Mouse (Mus musculus) heart, embryonic 12.5 days (tissue): ENCODE measurements around the gene Ccdc153. TPM values are rescaled to one million over a fixed set of nuclear protein-coding genes. Genes with fewer than 3 reads are reported as not detected.

Experiments
- ATAC-seq: fragments of 200-750 bp; cut with Nextera tagmentation; 2 replicates; pipeline ENCODE4 v1.8.0; 2017; ENCODE audit warnings: moderate TSS enrichment, moderate library complexity; ENCODE audit not compliant: insufficient number of reproducible peaks, low FRiP score
- H3K27ac ChIP-seq: fragments of 300-500 bp; sonication (generic); 2 replicates; pipeline ENCODE4 v1.5.1; 2016; ENCODE audit warnings: mild to moderate bottlenecking, moderate library complexity; ENCODE audit not compliant: poor library complexity, severe bottlenecking
- H3K27me3 ChIP-seq: fragments of 300-500 bp; sonication (generic); replicated peaks from 2 replicates; pipeline ENCODE4 v1.6.1; 2016; ENCODE audit warnings: mild to moderate bottlenecking, moderate library complexity
- H3K36me3 ChIP-seq: fragments of 300-500 bp; sonication (generic); 2 replicates; pipeline ENCODE4 v1.6.1; 2016; ENCODE audit warnings: mild to moderate bottlenecking, moderate library complexity
- H3K4me1 ChIP-seq: fragments of 300-500 bp; sonication (generic); replicated peaks from 2 replicates; pipeline ENCODE4 v1.6.1; 2016; ENCODE audit warnings: mild to moderate bottlenecking
- H3K4me2 ChIP-seq: fragments of 300-500 bp; sonication (generic); 2 replicates; pipeline ENCODE4 v1.6.1; 2016; ENCODE audit warnings: mild to moderate bottlenecking, moderate library complexity
- H3K4me3 ChIP-seq: fragments of 300-500 bp; sonication (generic); 2 replicates; pipeline ENCODE4 v1.5.1; 2016; ENCODE audit warnings: mild to moderate bottlenecking
- H3K9ac ChIP-seq: fragments of 300-500 bp; sonication (generic); 2 replicates; pipeline ENCODE4 v1.6.1; 2016; ENCODE audit warnings: mild to moderate bottlenecking, moderate library complexity
- H3K9me3 ChIP-seq: fragments of 300-500 bp; sonication (generic); replicated peaks from 2 replicates; pipeline ENCODE4 v1.6.1; 2016; ENCODE audit warnings: mild to moderate bottlenecking, moderate library complexity
- WGBS: fragments of 180-500 bp; shearing (Covaris S2); methylation state at CpG from one replicate; pipeline ENCODE4 v1.1.7; 2016; 5-methylcytosine and 5-hydroxymethylcytosine counted together
- polyA plus RNA-seq: library from polyadenylated mRNA; unstranded; fragments of >200 nt; fragmentation: Nextera tagmentation; extraction: Ambion mirVana; gene quantifications from 2 replicates; pipeline ENCODE4 v1.2.1, GENCODE M21; 2016

Ccdc153 gene
- polyA plus RNA-seq, 1 experiment from 2014 or later: not detected

GRCm38 (mm10) chr9:44213538-44213937, 26.9 kb upstream of the Ccdc153 start:
- Histone ChIP-seq H3K4me1 (0 out of 2 replicates have a peak, but pooled peaks cover 3% of the 10 kb centered on the region), H3K27ac (no peak overlapping the region), H3K4me2 (no peak overlapping the region), H3K36me3 (peaks cover 21% of the 10 kb centered on the region), H3K4me3 (no peak overlapping the region), H3K9ac (no peak overlapping the region), H3K27me3 (no peaks in the 10 kb centered on the region), H3K9me3 (peaks cover 5% of the 10 kb centered on the region)
- no peak for ATAC-seq
- 96% methylated on average over 14 of the region's 14 CpGs for WGBS

- 44% methylated on average over 6 of the region's 6 CpGs for WGBS
- Histone ChIP-seq H3K27me3 (no peaks in the 10 kb centered on the region), H3K36me3 (no peaks in the 10 kb centered on the region), H3K9ac (no peak overlapping the region), H3K27ac (no peak overlapping the region), H3K4me1 (peaks cover 24% of the 10 kb centered on the region), H3K4me3 (no peak overlapping the region), H3K9me3 (no peaks in the 10 kb centered on the region), H3K4me2 (no peak overlapping the region)
- ATAC-seq: no peak
These were observed 14.5 kb upstream of the Ccdc153 start for GRCm38 (mm10) chr9:44225993-44226392.

GRCm38 (mm10) chr9:44231609-44232008, 8.9 kb upstream of the Ccdc153 start:
- no peak for ATAC-seq
- peaks cover 18% of the 10 kb centered on the region for H3K4me1 ChIP-seq
- peak overlapping the region; percentile 10; the same call in 1 of the 2 replicates for H3K4me3 ChIP-seq
- peak overlapping the region; percentile 82 for H3K4me2 ChIP-seq
- no peaks in the 10 kb centered on the region for H3K27me3 ChIP-seq
- no peaks in the 10 kb centered on the region for H3K36me3 ChIP-seq
- H3K9me3 ChIP-seq: no peaks in the 10 kb centered on the region
- peak overlapping the region; percentile 11; the same call in 1 of the 2 replicates for H3K9ac ChIP-seq
- no peak overlapping the region for H3K27ac ChIP-seq

GRCm38 (mm10) chr9:44233021-44233801, 7.3 kb upstream of the Ccdc153 start:
- H3K4me2 ChIP-seq: peak overlapping the region; percentile 82
- H3K27ac ChIP-seq: peak overlapping the region; percentile 92
- H3K9ac ChIP-seq: peak overlapping the region; percentile 94
- peaks cover 17% of the 10 kb centered on the region for H3K4me1 ChIP-seq
- H3K9me3 ChIP-seq: no peaks in the 10 kb centered on the region
- H3K27me3 ChIP-seq: no peaks in the 10 kb centered on the region
- H3K4me3 ChIP-seq: peak overlapping the region; percentile 96
- H3K36me3 ChIP-seq: no peaks in the 10 kb centered on the region
- peak; percentile 73 for ATAC-seq
- WGBS: under 1% methylated on average over 40 of the region's 40 CpGs

- Histone ChIP-seq H3K4me3 (peak within 1 kb of the TSS; percentile 96), H3K36me3 (no peaks in the 10 kb centered on the region), H3K27ac (peak within 1 kb of the TSS; percentile 92), H3K9me3 (no peaks in the 10 kb centered on the region), H3K9ac (peak within 1 kb of the TSS; percentile 94), H3K4me1 (peaks cover 17% of the 10 kb centered on the region), H3K4me2 (peak within 1 kb of the TSS; percentile 82), H3K27me3 (no peaks in the 10 kb centered on the region)
- under 1% methylated on average over 73 of the region's 76 CpGs for WGBS
- peak; percentile 94 for ATAC-seq
These were observed 6.5 kb upstream of the Ccdc153 start, which contains the start of gene Cbl for GRCm38 (mm10) chr9:44233802-44234478. TSS of gene Cbl (minus strand) at chr9:44234049.

- WGBS: 19% methylated on average over 19 of the region's 19 CpGs
- Histone ChIP-seq H3K4me3 (peak overlapping the region; percentile 96), H3K4me2 (peak overlapping the region; percentile 82), H3K36me3 (no peaks in the 10 kb centered on the region), H3K27ac (peak overlapping the region; percentile 65), H3K4me1 (peaks cover 17% of the 10 kb centered on the region), H3K9me3 (no peaks in the 10 kb centered on the region), H3K27me3 (no peaks in the 10 kb centered on the region), H3K9ac (peak overlapping the region; percentile 55; the same call in 1 of the 2 replicates)
- ATAC-seq: peak; percentile 31; the same call in 1 of the 2 replicates
These were observed 5.7 kb upstream of the Ccdc153 start for GRCm38 (mm10) chr9:44234479-44235427.

- H3K27ac ChIP-seq: no peak overlapping the region
- H3K9ac ChIP-seq: no peak overlapping the region
- whole genome bisulfite sequencing: 53% methylated on average over 4 of the region's 4 CpGs
- no peak for ATAC-seq
- H3K27me3 ChIP-seq: 0 out of 2 replicates have a peak, but pooled peaks cover 5% of the 10 kb centered on the region
- H3K4me3 ChIP-seq: no peak overlapping the region
- H3K4me1 ChIP-seq: peaks cover 10% of the 10 kb centered on the region
- no peak overlapping the region for H3K4me2 ChIP-seq
- H3K9me3 ChIP-seq: no peaks in the 10 kb centered on the region; the same call in 1 of the 2 replicates
- H3K36me3 ChIP-seq: no peaks in the 10 kb centered on the region
These were observed 3.9 kb upstream of the Ccdc153 start for GRCm38 (mm10) chr9:44236601-44237000.

- H3K27ac ChIP-seq: no peak overlapping the region
- H3K36me3 ChIP-seq: no peaks in the 10 kb centered on the region
- H3K27me3 ChIP-seq: 0 out of 2 replicates have a peak, but pooled peaks cover 6% of the 10 kb centered on the region
- H3K4me2 ChIP-seq: no peak overlapping the region
- WGBS: 62% methylated on average over 4 of the region's 4 CpGs
- peaks cover 4% of the 10 kb centered on the region for H3K4me1 ChIP-seq
- ATAC-seq: no peak
- no peak overlapping the region for H3K4me3 ChIP-seq
- H3K9ac ChIP-seq: no peak overlapping the region
- H3K9me3 ChIP-seq: no peaks in the 10 kb centered on the region; the same call in 1 of the 2 replicates
These were observed 3.3 kb upstream of the Ccdc153 start for GRCm38 (mm10) chr9:44237128-44237527.

- Histone ChIP-seq H3K4me3 (no peak overlapping the region), H3K4me2 (no peak overlapping the region), H3K36me3 (no peaks in the 10 kb centered on the region), H3K27me3 (0 out of 2 replicates have a peak, but pooled peaks cover 6% of the 10 kb centered on the region), H3K4me1 (no peaks in the 10 kb centered on the region), H3K9me3 (no peaks in the 10 kb centered on the region; the same call in 1 of the 2 replicates), H3K27ac (no peak overlapping the region), H3K9ac (no peak overlapping the region)
- ATAC-seq: no peak
- WGBS: 75% methylated on average over 17 of the region's 17 CpGs
These were observed 1.8 kb upstream of the Ccdc153 start for GRCm38 (mm10) chr9:44238501-44239190.

GRCm38 (mm10) chr9:44239447-44239846, 1.0 kb upstream of the Ccdc153 start:
- 11% methylated on average over 5 of the region's 5 CpGs for WGBS
- no peak for ATAC-seq
- Histone ChIP-seq H3K4me2 (no peak overlapping the region), H3K36me3 (no peaks in the 10 kb centered on the region), H3K27me3 (0 out of 2 replicates have a peak, but pooled peaks cover 6% of the 10 kb centered on the region), H3K27ac (no peak overlapping the region), H3K9ac (no peak overlapping the region), H3K4me1 (no peaks in the 10 kb centered on the region), H3K4me3 (no peak overlapping the region), H3K9me3 (no peaks in the 10 kb centered on the region; the same call in 1 of the 2 replicates)
